Mouse (Mus musculus) spleen, adult 2 months (tissue): ENCODE measurements around the gene Slc46a1. TPM values are rescaled to one million over a fixed set of nuclear protein-coding genes. Genes with fewer than 3 reads are reported as not detected.
A peak's percentile ranks its signal among the peaks of the same experiment; 100 is the strongest.

ENCODE experiments used
- DNase-seq, 2 experiments: peaks; one replicate each; pipeline versions ENCODE4 v3.0.0 to v3.0.0-alpha.2; 2012 to 2021; ENCODE audit warnings: low spot score in 2 of 2, low read depth in 1 of 2
- H3K27ac ChIP-seq: fragments of 200-500 bp; 2 replicates; pipeline ENCODE4 v1.5.1; 2012; ENCODE audit warnings: low read length, inconsistent platforms; ENCODE audit not compliant: insufficient read depth
- H3K27me3 ChIP-seq: fragments of 200-500 bp; 2 replicates; pipeline ENCODE4 v1.6.1; 2012; ENCODE audit warnings: mild to moderate bottlenecking, moderate library complexity, low read length, inconsistent platforms; ENCODE audit not compliant: control insufficient read depth, insufficient read depth
- H3K36me3 ChIP-seq: fragments of 200-500 bp; 2 replicates; pipeline ENCODE4 v1.6.1; 2012; ENCODE audit warnings: mild to moderate bottlenecking, low read length, inconsistent platforms; ENCODE audit not compliant: control insufficient read depth, insufficient read depth
- H3K4me1 ChIP-seq: fragments of 200-500 bp; 2 replicates; pipeline ENCODE4 v1.6.1; 2011; ENCODE audit warnings: inconsistent platforms; ENCODE audit not compliant: control insufficient read depth, insufficient read depth, insufficient read length
- H3K4me3 ChIP-seq: fragments of 200-500 bp; 2 replicates; pipeline ENCODE4 v1.5.1; 2011; ENCODE audit warnings: mild to moderate bottlenecking, inconsistent platforms; ENCODE audit not compliant: insufficient read depth, insufficient read length; ENCODE audit errors: extremely low read depth
- CTCF ChIP-seq: fragments of 200-500 bp; IDR thresholded peaks from 2 replicates; pipeline ENCODE4 v1.5.1; 2011; ENCODE audit warnings: mild to moderate bottlenecking, inconsistent platforms; ENCODE audit not compliant: insufficient read depth, insufficient read length, insufficient replicate concordance; ENCODE audit errors: extremely low read depth
- POLR2A ChIP-seq: fragments of 200-500 bp; IDR thresholded peaks from 2 replicates; pipeline ENCODE4 v1.6.1; 2011; ENCODE audit warnings: low read depth, low read length, inconsistent platforms
- WGBS: fragments of 180-500 bp; shearing (Covaris S2); methylation state at CpG from one replicate; pipeline ENCODE4 v1.1.7; 2018; 5-methylcytosine and 5-hydroxymethylcytosine counted together
- polyA plus RNA-seq: library from polyadenylated mRNA; depleted of rRNA; stranded (reverse); fragments of >200 nt; gene quantifications from 2 replicates; pipeline ENCODE4 v1.2.3, GENCODE M21; 2012

Slc46a1 gene
- polyA plus RNA-seq, 1 experiment: 5.5 TPM

- Histone ChIP-seq H3K4me3 (no peak overlapping the region), H3K27ac (no peak overlapping the region), H3K27me3 (no peaks in the 10 kb centered on the region; the same call in 1 of the 2 replicates), H3K36me3 (no peaks in the 10 kb centered on the region), H3K4me1 (no peaks in the 10 kb centered on the region)
- 92% methylated on average over 1 of the region's 1 CpGs for WGBS
- TF ChIP-seq CTCF (no peak), POLR2A (no peak)
- DNase-seq: no peak
Observed at GRCm38 (mm10) chr11:78425572-78425971, 39.9 kb upstream of the Slc46a1 start.

- Histone ChIP-seq H3K27ac (no peak overlapping the region), H3K27me3 (no peaks in the 10 kb centered on the region), H3K4me1 (no peaks in the 10 kb centered on the region), H3K4me3 (no peak overlapping the region), H3K36me3 (no peaks in the 10 kb centered on the region)
- no peak for TF ChIP-seq CTCF
- no peak for TF ChIP-seq POLR2A
- DNase-seq: no peak
- 92% methylated on average over 6 of the region's 6 CpGs for WGBS
Observed at GRCm38 (mm10) chr11:78427655-78428054, 37.8 kb upstream of the Slc46a1 start.

GRCm38 (mm10) chr11:78428309-78428708 lies 37.2 kb upstream of the Slc46a1 start:
- Histone ChIP-seq H3K27me3 (no peaks in the 10 kb centered on the region), H3K4me1 (no peaks in the 10 kb centered on the region), H3K36me3 (no peaks in the 10 kb centered on the region), H3K4me3 (no peak overlapping the region), H3K27ac (no peak overlapping the region)
- 87% methylated on average over 5 of the region's 5 CpGs for WGBS
- no peak for DNase-seq
- TF ChIP-seq CTCF (no peak), POLR2A (no peak)

- WGBS: 67% methylated on average over 11 of the region's 11 CpGs
- no peak for TF ChIP-seq CTCF
- TF ChIP-seq POLR2A: no peak
- Histone ChIP-seq H3K27ac (no peak overlapping the region), H3K4me1 (no peaks in the 10 kb centered on the region), H3K36me3 (no peaks in the 10 kb centered on the region), H3K27me3 (no peaks in the 10 kb centered on the region), H3K4me3 (no peak overlapping the region)
- DNase-seq: no peak
Observed at GRCm38 (mm10) chr11:78430195-78430878, 35.2 kb upstream of the Slc46a1 start.

GRCm38 (mm10) chr11:78431176-78431575 lies 34.3 kb upstream of the Slc46a1 start:
- H3K4me1 ChIP-seq: no peaks in the 10 kb centered on the region
- 77% methylated on average over 10 of the region's 10 CpGs for WGBS
- DNase-seq: no peak
- H3K27me3 ChIP-seq: no peaks in the 10 kb centered on the region
- no peak overlapping the region for H3K4me3 ChIP-seq
- no peaks in the 10 kb centered on the region for H3K36me3 ChIP-seq
- TF ChIP-seq CTCF (no peak), POLR2A (no peak)
- no peak overlapping the region for H3K27ac ChIP-seq

GRCm38 (mm10) chr11:78434052-78434451 lies 31.4 kb upstream of the Slc46a1 start:
- H3K4me3 ChIP-seq: no peak overlapping the region
- H3K36me3 ChIP-seq: no peaks in the 10 kb centered on the region
- H3K27ac ChIP-seq: no peak overlapping the region
- TF ChIP-seq POLR2A (no peak), CTCF (no peak)
- no peaks in the 10 kb centered on the region for H3K27me3 ChIP-seq
- no peak for DNase-seq
- WGBS: 76% methylated on average over 4 of the region's 4 CpGs
- H3K4me1 ChIP-seq: no peaks in the 10 kb centered on the region

GRCm38 (mm10) chr11:78435776-78436349 lies 29.6 kb upstream of the Slc46a1 start:
- Histone ChIP-seq H3K27me3 (no peaks in the 10 kb centered on the region), H3K27ac (no peak overlapping the region), H3K36me3 (no peaks in the 10 kb centered on the region), H3K4me3 (no peak overlapping the region), H3K4me1 (no peaks in the 10 kb centered on the region)
- DNase-seq: peak in 1 of 2 experiments; percentile 9
- WGBS: 24% methylated on average over 19 of the region's 19 CpGs
- TF ChIP-seq CTCF (peak; percentile 35; the same call in 1 of the 2 replicates), POLR2A (no peak)
